Mouse (Mus musculus) brain, embryonic 14.5 days (tissue): ENCODE data around the gene Cpeb3.

Source experiments
- CTCF ChIP-seq: fragments of 200-500 bp; IDR thresholded peaks from 2 replicates; pipeline ENCODE4 v1.5.1; 2012; ENCODE audit warnings: inconsistent platforms, mild to moderate bottlenecking, moderate library complexity, borderline replicate concordance; ENCODE audit not compliant: insufficient read depth, insufficient read length; ENCODE audit errors: extremely low read depth
- POLR2A ChIP-seq: fragments of 200-500 bp; IDR thresholded peaks from 2 replicates; pipeline ENCODE4 v1.6.1; 2012; ENCODE audit warnings: mild to moderate bottlenecking, inconsistent platforms, borderline replicate concordance; ENCODE audit not compliant: poor library complexity, insufficient read depth, insufficient read length, severe bottlenecking; ENCODE audit errors: extremely low read depth

GRCm38 (mm10) chr19:37115824-37116223 is 92.6 kb downstream of the Cpeb3 start:
- no peak for TF ChIP-seq POLR2A
- no peak for TF ChIP-seq CTCF
